Mouse (Mus musculus) thymus, adult 2 months (tissue): Measurements from ENCODE around the gene Psrc1.

Experiments used
- CTCF ChIP-seq: fragments of 200-500 bp; IDR thresholded peaks from 2 replicates; pipeline ENCODE4 v1.5.1; 2012; ENCODE audit warnings: mild to moderate bottlenecking, control low read depth, low read length, moderate library complexity, borderline replicate concordance; ENCODE audit not compliant: control insufficient read depth, poor library complexity, insufficient read depth; ENCODE audit errors: extremely low read depth
- POLR2A ChIP-seq: fragments of 200-500 bp; IDR thresholded peaks from 2 replicates; pipeline ENCODE4 v1.6.1; 2012; ENCODE audit warnings: mild to moderate bottlenecking, low read length, control low read depth, moderate library complexity; ENCODE audit not compliant: control insufficient read depth, poor library complexity, insufficient read depth; ENCODE audit errors: extremely low read depth

- TF ChIP-seq CTCF = no peak
- no peak for TF ChIP-seq POLR2A
Measured at GRCm38 (mm10) chr3:108378875-108379663, 4.6 kb upstream of the Psrc1 start.
